Mouse (Mus musculus) liver, embryonic 14.5 days (tissue): ENCODE measurements around the gene P2ry13. TPM values are rescaled to one million over a fixed set of nuclear protein-coding genes. Genes with fewer than 3 reads are reported as not detected.

Source experiments
- ATAC-seq: fragments of 200-750 bp; cut with Nextera tagmentation; 2 replicates; pipeline ENCODE4 v1.8.0; 2017; ENCODE audit warnings: moderate number of reproducible peaks, mild to moderate bottlenecking, moderate library complexity; ENCODE audit not compliant: insufficient read depth
- DNase-seq, 3 experiments: peaks; one replicate each; pipeline ENCODE4 v3.0.0-alpha.2; 2012 to 2013; ENCODE audit warnings: low read depth in 3 of 3, low spot score in 3 of 3
- H3K27ac ChIP-seq: fragments of 300-500 bp; sonication (generic); 2 replicates; pipeline ENCODE4 v1.5.1; 2014; ENCODE audit warnings: moderate library complexity, mild to moderate bottlenecking, control low read depth, inconsistent platforms
- H3K27me3 ChIP-seq: fragments of 300-500 bp; sonication (generic); 2 replicates; pipeline ENCODE4 v1.6.1; 2014; ENCODE audit warnings: mild to moderate bottlenecking, low read length, moderate library complexity; ENCODE audit not compliant: control insufficient read depth, insufficient read depth
- H3K36me3 ChIP-seq: fragments of 300-500 bp; sonication (generic); replicated peaks from 2 replicates; pipeline ENCODE4 v1.6.1; 2014; ENCODE audit warnings: low read depth; ENCODE audit not compliant: control insufficient read depth, insufficient read depth
- H3K4me1 ChIP-seq, 2 experiments: fragments of 200-500 bp in 1 of 2; fragments of 300-500 bp in 1 of 2; sonication (generic) in 1 of 2; replicated peaks; 2 replicates each; pipeline ENCODE4 v1.6.1; 2012 to 2014; ENCODE audit warnings: antibody characterized with exemption in 1 of 2, inconsistent platforms in 1 of 2, low read length in 1 of 2; ENCODE audit not compliant: control insufficient read depth in 2 of 2, insufficient read depth in 2 of 2
- H3K4me2 ChIP-seq: fragments of 300-500 bp; sonication (generic); 2 replicates; pipeline ENCODE4 v1.6.1; 2014; ENCODE audit warnings: low read depth, mild to moderate bottlenecking, control low read depth, moderate library complexity
- H3K4me3 ChIP-seq, 2 experiments: fragments of 200-500 bp in 1 of 2; fragments of 300-500 bp in 1 of 2; sonication (generic) in 1 of 2; 2 replicates each; pipeline ENCODE4 v1.5.1; 2012 to 2014; ENCODE audit warnings: low read depth in 2 of 2, low read length in 2 of 2, mild to moderate bottlenecking in 2 of 2, control low read depth in 1 of 2, inconsistent platforms in 1 of 2, moderate library complexity in 1 of 2; ENCODE audit not compliant: insufficient read depth in 1 of 2
- H3K9ac ChIP-seq: fragments of 300-500 bp; sonication (generic); replicated peaks from 2 replicates; pipeline ENCODE4 v1.6.1; 2014; ENCODE audit warnings: mild to moderate bottlenecking, control low read depth, moderate library complexity
- H3K9me3 ChIP-seq: fragments of 300-500 bp; sonication (generic); 2 replicates; pipeline ENCODE4 v1.6.1; 2016; ENCODE audit warnings: low read length, mixed read lengths; ENCODE audit not compliant: control insufficient read depth
- CTCF ChIP-seq: IDR thresholded peaks from 2 replicates; pipeline ENCODE4 v1.5.1; 2016; ENCODE audit warnings: antibody characterized with exemption, low read depth, control low read depth
- EP300 ChIP-seq: IDR thresholded peaks from 2 replicates; pipeline ENCODE4 v1.6.1; 2016; ENCODE audit warnings: antibody characterized with exemption, low read depth
- WGBS: fragments of 180-500 bp; shearing (Covaris S2); extraction: QIAGEN DNeasy Blood & Tissue Kit; methylation state at CpG from one replicate; pipeline ENCODE4 v1.1.7; 2014; ENCODE audit not compliant: insufficient replicate concordance; 5-methylcytosine and 5-hydroxymethylcytosine counted together
- polyA plus RNA-seq, 2 experiments: library from polyadenylated mRNA; depleted of rRNA in 1 of 2; stranded (reverse) in 1 of 2; unstranded in 1 of 2; fragments of >200 nt; fragmentation: Nextera tagmentation in 1 of 2; extraction: Ambion mirVana in 1 of 2; gene quantifications; 2 replicates each; pipeline versions ENCODE4 v1.2.1 to v1.2.3; 2012 to 2014

Gene P2ry13
- polyA plus RNA-seq, 2 experiments, result 2.0 to 3.0 TPM

GRCm38 (mm10) chr3:59175234-59175633, 35.4 kb downstream of the P2ry13 start:
- WGBS, result 28% methylated on average over 5 of the region's 5 CpGs
- Histone ChIP-seq H3K9ac (no peak overlapping the region), H3K4me1 (peaks cover 0 to 7% of the 10 kb centered on the region in 2 experiments; a peak in 1 of 4 replicates), H3K27me3 (no peaks in the 10 kb centered on the region), H3K4me3 (no peak overlapping the region), H3K4me2 (no peak overlapping the region), H3K27ac (no peak overlapping the region), H3K36me3 (no peaks in the 10 kb centered on the region), H3K9me3 (no peaks in the 10 kb centered on the region)
- peak in 1 of 3 experiments; percentile 3 for DNase-seq
- ATAC-seq, result no peak
- peak; percentile 69 for TF ChIP-seq CTCF
- TF ChIP-seq EP300, result no peak

DNA sequence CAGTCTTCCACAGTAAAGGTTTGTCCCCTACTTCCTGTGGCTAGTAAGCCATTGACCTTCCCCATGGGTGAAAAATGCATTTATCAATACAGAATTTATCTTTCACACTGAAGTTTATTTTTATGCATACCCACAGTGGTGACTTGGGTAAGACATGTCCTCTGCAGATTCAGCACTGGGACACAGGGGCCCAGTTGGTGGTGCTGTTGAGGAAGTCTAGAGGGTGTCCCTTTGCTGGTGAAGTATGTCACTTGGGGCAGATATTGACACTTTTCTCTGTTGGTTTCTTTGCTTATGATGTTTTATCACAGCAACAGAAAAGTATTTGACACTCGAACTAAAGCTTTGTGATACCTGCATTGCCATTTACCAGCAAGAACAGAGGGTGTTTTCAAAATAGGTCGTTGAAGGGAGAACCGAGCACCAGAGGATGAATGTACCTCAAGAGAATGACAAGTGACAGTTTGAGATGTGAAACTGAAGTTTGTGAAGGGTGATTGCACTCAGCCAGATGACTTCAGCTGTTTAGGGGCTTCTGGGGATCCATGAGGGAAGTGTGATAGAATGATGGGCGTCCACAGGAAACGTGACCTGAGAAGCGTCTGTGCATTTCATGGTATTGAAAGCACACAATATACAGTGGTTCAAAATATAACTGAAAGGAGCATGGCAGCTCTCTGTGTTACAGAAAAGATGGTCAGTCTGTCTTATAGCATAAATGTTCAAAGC, 36.1 kb downstream of the P2ry13 start:
- no peak for DNase-seq
- TF ChIP-seq CTCF (0 out of 2 replicates have a peak, but pooled peaks have one; percentile 6), EP300 (no peak)
- no peak for ATAC-seq
- no peak overlapping the region for H3K27ac ChIP-seq
- 40% methylated on average over 6 of the region's 6 CpGs for WGBS
- no peaks in the 10 kb centered on the region for H3K27me3 ChIP-seq
- no peak overlapping the region for H3K4me2 ChIP-seq
- H3K9ac ChIP-seq, result no peak overlapping the region
- H3K4me1 ChIP-seq, result peaks cover 0 to 10% of the 10 kb centered on the region in 2 experiments; a peak in 2 of 4 replicates
- no peak overlapping the region for H3K4me3 ChIP-seq
- no peaks in the 10 kb centered on the region for H3K9me3 ChIP-seq
- no peaks in the 10 kb centered on the region for H3K36me3 ChIP-seq

- Histone ChIP-seq H3K4me2 (no peak overlapping the region), H3K4me3 (no peak overlapping the region), H3K4me1 (peaks cover 0 to 7% of the 10 kb centered on the region in 2 experiments; a peak in 2 of 4 replicates), H3K9me3 (no peaks in the 10 kb centered on the region), H3K27ac (no peak overlapping the region), H3K9ac (no peak overlapping the region), H3K27me3 (no peaks in the 10 kb centered on the region), H3K36me3 (no peaks in the 10 kb centered on the region)
- 41% methylated on average over 2 of the region's 2 CpGs for WGBS
- DNase-seq, result no peak
- no peak for ATAC-seq
- TF ChIP-seq EP300, result no peak
- TF ChIP-seq CTCF, result no peak
Observed at GRCm38 (mm10) chr3:59169921-59170627, 40.6 kb downstream of the P2ry13 start.

DNA sequence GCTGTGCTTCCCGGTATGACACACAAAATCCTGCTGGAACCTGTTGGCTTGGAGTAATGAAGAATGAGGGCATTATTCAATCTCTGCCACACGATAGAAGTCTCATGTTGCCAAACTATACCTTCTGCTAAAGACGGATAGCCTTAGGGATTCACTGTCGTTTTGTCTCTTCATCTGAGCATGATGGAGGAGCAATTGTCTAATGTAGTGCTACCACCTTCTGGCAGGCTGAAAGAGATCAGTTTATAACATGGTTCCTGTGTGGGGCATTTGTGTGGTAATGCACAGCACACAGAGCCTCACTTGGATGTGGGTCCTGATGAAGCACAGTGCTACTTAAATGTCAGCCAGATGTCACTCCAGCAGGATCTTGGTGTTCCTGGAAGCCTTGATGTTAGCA, 41.5 kb downstream of the P2ry13 start:
- no peak overlapping the region for H3K27ac ChIP-seq
- no peaks in the 10 kb centered on the region for H3K9me3 ChIP-seq
- DNase-seq (no peak), ATAC-seq (no peak)
- no peak overlapping the region for H3K9ac ChIP-seq
- no peak overlapping the region for H3K4me2 ChIP-seq
- H3K27me3 ChIP-seq, result no peaks in the 10 kb centered on the region
- H3K4me3 ChIP-seq, result no peak overlapping the region
- TF ChIP-seq CTCF (no peak), EP300 (no peak)
- 56% methylated on average over 4 of the region's 4 CpGs for WGBS
- H3K4me1 ChIP-seq, result peaks cover 0 to 7% of the 10 kb centered on the region in 2 experiments; a peak in 2 of 4 replicates
- no peaks in the 10 kb centered on the region for H3K36me3 ChIP-seq

DNA sequence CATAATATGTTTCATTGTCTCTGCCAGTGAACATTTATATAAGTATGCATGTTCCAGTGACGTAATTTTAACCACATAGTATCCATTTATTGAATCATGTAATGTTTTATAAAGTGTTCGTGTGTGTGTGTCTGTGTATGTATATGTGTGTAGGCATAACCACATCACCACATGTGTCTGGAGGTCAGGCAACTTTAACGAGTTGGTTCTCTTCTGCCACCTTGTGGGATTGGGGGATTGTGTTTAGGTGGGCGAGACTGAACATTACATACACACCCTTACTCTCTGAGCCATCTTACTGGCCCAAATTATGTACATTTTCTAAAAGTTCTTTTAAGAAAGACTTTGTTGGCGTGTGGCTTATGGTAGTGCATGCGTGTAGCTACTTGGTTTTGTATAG, 42.2 kb downstream of the P2ry13 start:
- Histone ChIP-seq H3K9ac (no peak overlapping the region), H3K4me2 (no peak overlapping the region), H3K4me3 (no peak overlapping the region), H3K4me1 (peaks cover 0 to 7% of the 10 kb centered on the region in 2 experiments; a peak in 2 of 4 replicates), H3K9me3 (no peaks in the 10 kb centered on the region), H3K27ac (no peak overlapping the region), H3K36me3 (no peaks in the 10 kb centered on the region), H3K27me3 (no peaks in the 10 kb centered on the region)
- ATAC-seq (no peak), DNase-seq (no peak)
- 48% methylated on average over 6 of the region's 6 CpGs for WGBS
- no peak for TF ChIP-seq EP300
- peak; percentile 27 for TF ChIP-seq CTCF
